Mouse (Mus musculus) activated CD4-positive, CD25-positive, alpha-beta regulatory T cell, adult 4 months (primary cell): Measurements from ENCODE around the gene Pofut1. TPM values are rescaled to one million over a fixed set of nuclear protein-coding genes. Genes with fewer than 3 reads are reported as not detected.

Experiments
- ATAC-seq: one replicate; pipeline ENCODE4 v1.8.0; 2017
- polyA plus RNA-seq, 2 experiments: library from polyadenylated mRNA; unstranded; fragments of 100-300 nt; shearing (Covaris generic); gene quantifications; one replicate each; pipeline ENCODE4 v1.2.1; 2017

The Pofut1 gene
- 1 to 10 TPM; 8.8 to 9.4 TPM for polyA plus RNA-seq

GRCm38 (mm10) chr2:153241250-153242014, at the start of gene Pofut1, which contains the start of gene Plagl2:
Pofut1 (plus strand) TSS chr2:153241533.
Plagl2 (minus strand) TSS chr2:153241426.
- peak; percentile 77 for ATAC-seq

- ATAC-seq: no peak
These were observed 47.1 kb upstream of the Pofut1 start for GRCm38 (mm10) chr2:153194255-153194654.

GRCm38 (mm10) chr2:153198485-153198884, 42.8 kb upstream of the Pofut1 start:
- ATAC-seq: no peak

- ATAC-seq: no peak
These were observed 42.2 kb upstream of the Pofut1 start for GRCm38 (mm10) chr2:153199114-153199513.

- no peak for ATAC-seq
These were observed 38.6 kb upstream of the Pofut1 start for GRCm38 (mm10) chr2:153202766-153203165.

- ATAC-seq: no peak
These were observed 33.2 kb upstream of the Pofut1 start for GRCm38 (mm10) chr2:153208149-153208548.

- no peak for ATAC-seq
These were observed 32.0 kb upstream of the Pofut1 start for GRCm38 (mm10) chr2:153209286-153209685.

GRCm38 (mm10) chr2:153211451-153211850, 29.9 kb upstream of the Pofut1 start:
- peak; percentile 21 for ATAC-seq

GRCm38 (mm10) chr2:153213351-153213750, 28.0 kb upstream of the Pofut1 start:
- ATAC-seq: no peak

GRCm38 (mm10) chr2:153214771-153215259, 26.5 kb upstream of the Pofut1 start:
- ATAC-seq: peak; percentile 94

- ATAC-seq: peak; percentile 12
These were observed 25.9 kb upstream of the Pofut1 start for GRCm38 (mm10) chr2:153215421-153215820.

GRCm38 (mm10) chr2:153217826-153218340, 23.4 kb upstream of the Pofut1 start:
- ATAC-seq: no peak

- no peak for ATAC-seq
These were observed 22.8 kb upstream of the Pofut1 start for GRCm38 (mm10) chr2:153218516-153218915.

GRCm38 (mm10) chr2:153221620-153222019, 19.7 kb upstream of the Pofut1 start:
- no peak for ATAC-seq

- ATAC-seq: no peak
These were observed 19.2 kb upstream of the Pofut1 start for GRCm38 (mm10) chr2:153222130-153222529.

GRCm38 (mm10) chr2:153222566-153222965, 18.8 kb upstream of the Pofut1 start:
- no peak for ATAC-seq

- peak; percentile 82 for ATAC-seq
These were observed 16.3 kb upstream of the Pofut1 start, which contains the start of gene Tspyl3 for GRCm38 (mm10) chr2:153224946-153225594. Tspyl3 (minus strand) TSS chr2:153225441.

GRCm38 (mm10) chr2:153225595-153225953, 15.8 kb upstream of the Pofut1 start:
- no peak for ATAC-seq

- ATAC-seq: no peak
These were observed 13.4 kb upstream of the Pofut1 start for GRCm38 (mm10) chr2:153227959-153228358.

- ATAC-seq: no peak
These were observed 12.8 kb upstream of the Pofut1 start for GRCm38 (mm10) chr2:153228523-153228922.

GRCm38 (mm10) chr2:153237193-153237592, 4.1 kb upstream of the Pofut1 start:
- ATAC-seq: no peak

- peak; percentile 30 for ATAC-seq
These were observed 3.4 kb upstream of the Pofut1 start for GRCm38 (mm10) chr2:153237891-153238290.

- no peak for ATAC-seq
These were observed 2.9 kb upstream of the Pofut1 start for GRCm38 (mm10) chr2:153238406-153238805.
